Mouse (Mus musculus) testis, adult 2 months (tissue): Measurements from ENCODE around the gene Tmem82.

Experiments
- CTCF ChIP-seq: fragments of 200-500 bp; IDR thresholded peaks from 2 replicates; pipeline ENCODE4 v1.5.1; 2012; ENCODE audit warnings: low read depth, mild to moderate bottlenecking, inconsistent platforms, low read length, moderate library complexity; ENCODE audit not compliant: control insufficient read depth, insufficient read depth, insufficient replicate concordance
- POLR2A ChIP-seq: fragments of 200-500 bp; IDR thresholded peaks from 2 replicates; pipeline ENCODE4 v1.6.1; 2012; ENCODE audit warnings: low read depth, mild to moderate bottlenecking, inconsistent platforms, low read length, moderate library complexity; ENCODE audit not compliant: control insufficient read depth

- TF ChIP-seq POLR2A (no peak), CTCF (no peak)
Measured at GRCm38 (mm10) chr4:141566187-141566586, 52.2 kb downstream of the Tmem82 start.
